Comparison of ENCODE assay signal across 21 mouse cellular contexts in the genomic region with DNA sequence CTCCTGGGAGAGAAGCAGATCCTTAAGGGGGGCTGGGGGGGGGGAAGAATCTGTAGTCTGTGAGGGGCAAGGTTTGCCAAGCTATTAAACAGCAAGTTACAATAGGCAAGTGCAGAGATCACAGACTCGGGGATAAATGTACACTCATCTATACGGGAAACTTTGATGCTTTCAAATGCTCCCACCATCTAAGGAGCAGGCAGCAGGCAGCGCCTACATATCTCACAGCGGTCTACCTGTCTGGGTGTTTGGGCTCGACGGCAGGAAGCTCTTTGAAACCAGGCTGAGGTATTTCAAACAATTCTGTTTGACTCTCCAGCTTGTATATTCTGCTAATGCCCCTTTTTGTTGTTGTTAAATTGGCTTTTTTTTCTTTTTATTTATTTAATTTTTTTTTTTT.
A peak's percentile ranks its signal among the peaks of the same experiment; 100 is the strongest.
DNase-seq lines count a peak whose midpoint lies in the region; ATAC-seq and TF ChIP-seq lines count a peak whose summit lies in the region.
"Had no signal": no experiment of that assay in that cellular context is flagged by ENCODE, and none has a peak within 500 bp of the region (broad histone marks: within the 10 kb centered on the region; RNA-seq: fewer than 3 reads in every experiment).

No protein-coding gene starts in this region.

- H3K4me2 ChIP-seq in forebrain, embryonic 14.5 days (ENCODE audit: low read length) = no peak overlapping the region
- no peak overlapping the region for H3K4me2 ChIP-seq in liver, embryonic 16.5 days (ENCODE audit: low read depth, low read length)
- no peak overlapping the region for H3K4me2 ChIP-seq in liver, embryonic 12.5 days
- H3K4me2 ChIP-seq: forebrain, embryonic 15.5 days; heart, embryonic 12.5 days; intestine, embryonic 15.5 days; liver, embryonic 13.5 days had no signal

- H3K4me3 ChIP-seq in forebrain, embryonic 14.5 days (ENCODE audit: low read depth, low read length) = no peak overlapping the region
- H3K4me3 ChIP-seq in forebrain, embryonic 10.5 days = no peak overlapping the region
- no peak overlapping the region for H3K4me3 ChIP-seq in liver, embryonic 16.5 days (ENCODE audit: low read depth, low read length)
- no peak overlapping the region for H3K4me3 ChIP-seq in liver, embryonic 12.5 days
- H3K4me3 ChIP-seq: forebrain, embryonic 15.5 days; heart, embryonic 12.5 days; hindbrain, embryonic 10.5 days; intestine, embryonic 15.5 days; limb, embryonic 10.5 days; liver, embryonic 13.5 days had no signal

- H3K27ac ChIP-seq in forebrain, embryonic 14.5 days (ENCODE audit: low read depth, low read length) = no peak overlapping the region
- no peak overlapping the region for H3K27ac ChIP-seq in forebrain, embryonic 10.5 days
- peak overlapping the region; percentile 21; the same call in 1 of the 2 replicates for H3K27ac ChIP-seq in liver, embryonic 16.5 days (ENCODE audit: low read length)
- no peak overlapping the region for H3K27ac ChIP-seq in liver, embryonic 12.5 days
- H3K27ac ChIP-seq: forebrain, embryonic 15.5 days; hindbrain, embryonic 10.5 days; intestine, embryonic 15.5 days; limb, embryonic 10.5 days; liver, embryonic 13.5 days; stomach, postnatal 0 days had no signal

- no peak for TF ChIP-seq POLR2A in brain, embryonic 14.5 days (IDR thresholded peaks at IDR 0.05; ENCODE audit: borderline replicate concordance, extremely low read depth, insufficient read depth, insufficient read length, poor library complexity, severe bottlenecking)

- no peaks in the 10 kb centered on the region for H3K27me3 ChIP-seq in forebrain, embryonic 14.5 days (replicated peaks; ENCODE audit: control insufficient read depth, insufficient read depth, low read length)
- H3K27me3 ChIP-seq in forebrain, embryonic 10.5 days (ENCODE audit: poor library complexity, severe bottlenecking) = no peaks in the 10 kb centered on the region
- no peaks in the 10 kb centered on the region for H3K27me3 ChIP-seq in liver, embryonic 16.5 days (ENCODE audit: control insufficient read depth, insufficient read depth, low read depth, low read length)
- peaks cover 4% of the 10 kb centered on the region; the same call in 1 of the 2 replicates for H3K27me3 ChIP-seq in liver, embryonic 12.5 days (replicated peaks)
- H3K27me3 ChIP-seq: forebrain, embryonic 15.5 days; intestine, embryonic 15.5 days had no signal

- no peak for ATAC-seq in forebrain, embryonic 14.5 days
- no peak for ATAC-seq in liver, embryonic 16.5 days (ENCODE audit: low read depth)
- ATAC-seq in liver, embryonic 12.5 days = no peak
- ATAC-seq: activated CD4-positive, CD25-positive, alpha-beta regulatory T cell, adult 4 months; forebrain, embryonic 15.5 days; hindbrain, embryonic 16.5 days; intestine, embryonic 15.5 days had no signal

- no peaks in the 10 kb centered on the region for H3K36me3 ChIP-seq in forebrain, embryonic 14.5 days (ENCODE audit: control insufficient read depth, insufficient read depth, low read length)
- no peaks in the 10 kb centered on the region for H3K36me3 ChIP-seq in forebrain, embryonic 10.5 days (replicated peaks)
- no peaks in the 10 kb centered on the region for H3K36me3 ChIP-seq in liver, embryonic 16.5 days (ENCODE audit: control insufficient read depth, insufficient read depth)
- H3K36me3 ChIP-seq in liver, embryonic 12.5 days = no peaks in the 10 kb centered on the region
- H3K36me3 ChIP-seq: forebrain, embryonic 15.5 days; heart, embryonic 12.5 days; hindbrain, embryonic 10.5 days; intestine, embryonic 15.5 days; limb, embryonic 10.5 days; liver, embryonic 13.5 days had no signal

- peak; percentile 46 for DNase-seq in forebrain, embryonic 14.5 days (ENCODE audit: low spot score)
- DNase-seq in forebrain, embryonic 10.5 days (ENCODE audit: extremely low spot score, low spot score) = no peak
- peak; percentile 66 for DNase-seq in brain, embryonic 14.5 days (ENCODE audit: low read depth)
- peak; percentile 45 for DNase-seq in thymus, postnatal 4 days
- no peak for DNase-seq in right cerebral cortex, postnatal 10 days (ENCODE audit: low spot score in 2 of 2)
- DNase-seq: adrenal gland, adult 8-10 months; embryo, embryonic 11 days; heart, postnatal 10 days; liver, embryonic 13.5 days; lung, postnatal 4 days; right cerebral cortex, postnatal 14 days had no signal

- H3K9me3 ChIP-seq in forebrain, embryonic 14.5 days (replicated peaks; ENCODE audit: control insufficient read depth, low read length) = no peaks in the 10 kb centered on the region
- no peaks in the 10 kb centered on the region for H3K9me3 ChIP-seq in forebrain, embryonic 10.5 days
- H3K9me3 ChIP-seq in liver, embryonic 16.5 days (replicated peaks; ENCODE audit: control insufficient read depth, low read length) = no peaks in the 10 kb centered on the region
- no peaks in the 10 kb centered on the region for H3K9me3 ChIP-seq in liver, embryonic 12.5 days (replicated peaks)
- H3K9me3 ChIP-seq: forebrain, embryonic 15.5 days; heart, embryonic 12.5 days; hindbrain, embryonic 10.5 days; intestine, embryonic 15.5 days; limb, embryonic 10.5 days; liver, embryonic 13.5 days had no signal

- 50% methylated on average over 6 of the region's 6 CpGs for WGBS in forebrain, embryonic 14.5 days
- 74% methylated on average over 6 of the region's 6 CpGs for WGBS in forebrain, embryonic 10.5 days
- 62% methylated on average over 6 of the region's 6 CpGs for WGBS in liver, embryonic 16.5 days (ENCODE audit: insufficient replicate concordance)
- WGBS in liver, embryonic 12.5 days (ENCODE audit: insufficient replicate concordance) = 72% methylated on average over 6 of the region's 6 CpGs

- no peak for TF ChIP-seq CTCF in brain, embryonic 14.5 days (IDR thresholded peaks at IDR 0.05; ENCODE audit: borderline replicate concordance, extremely low read depth, insufficient read depth, insufficient read length)

- H3K4me1 ChIP-seq in forebrain, embryonic 14.5 days (ENCODE audit: control insufficient read depth, insufficient read depth, low read length) = peaks cover 6% of the 10 kb centered on the region
- peaks cover 33% of the 10 kb centered on the region for H3K4me1 ChIP-seq in forebrain, embryonic 10.5 days
- no peaks in the 10 kb centered on the region for H3K4me1 ChIP-seq in liver, embryonic 16.5 days (ENCODE audit: control insufficient read depth, low read depth, low read length)
- peaks cover 9% of the 10 kb centered on the region; the same call in 1 of the 2 replicates for H3K4me1 ChIP-seq in liver, embryonic 12.5 days
- H3K4me1 ChIP-seq: heart, embryonic 12.5 days; intestine, embryonic 15.5 days had no signal

- H3K9ac ChIP-seq in forebrain, embryonic 14.5 days (ENCODE audit: low read length) = no peak overlapping the region
- no peak overlapping the region for H3K9ac ChIP-seq in liver, embryonic 16.5 days (ENCODE audit: low read depth, low read length)
- H3K9ac ChIP-seq in liver, embryonic 12.5 days = no peak overlapping the region
- H3K9ac ChIP-seq: forebrain, embryonic 15.5 days; heart, embryonic 12.5 days; intestine, embryonic 15.5 days; liver, embryonic 13.5 days had no signal

Comparison
In these comparisons a context has a peak if more than half of its experiments do, and no peak if none do; other contexts are left out.
1. DNase-seq: peak in forebrain, embryonic 14.5 days (single experiment), brain, embryonic 14.5 days (single experiment) and thymus, postnatal 4 days (single experiment); none in forebrain, embryonic 10.5 days (single experiment) and right cerebral cortex, postnatal 10 days (0 of 2).